ENCODE assay signal across 8 mouse cellular contexts in the genomic region with DNA sequence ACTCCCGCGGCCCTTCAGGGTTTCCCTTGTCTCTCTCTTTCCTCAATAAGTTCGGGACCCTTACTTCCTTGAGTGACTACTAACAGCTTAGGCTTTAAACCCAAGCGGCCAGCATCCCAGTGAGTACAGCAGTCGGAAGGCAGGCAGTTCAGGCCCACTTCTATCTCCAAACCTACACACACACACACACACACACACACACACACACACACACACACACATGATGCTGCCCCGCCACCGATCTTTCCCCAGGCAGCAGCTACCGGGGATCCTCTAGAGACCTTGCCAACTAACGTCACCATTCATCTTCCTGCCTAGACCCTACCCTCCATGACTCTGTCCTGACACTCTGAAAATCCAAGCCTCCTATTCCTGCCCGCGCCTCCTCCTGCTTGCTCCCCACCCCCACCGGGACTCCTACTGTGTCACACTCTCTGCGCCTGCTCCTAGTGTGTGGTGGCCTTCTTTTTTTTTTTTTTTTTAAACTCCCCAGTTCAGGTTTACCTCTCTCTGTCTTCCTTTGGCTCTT. TPM values are rescaled to one million over a fixed set of nuclear protein-coding genes. Genes with fewer than 3 reads are reported as not detected.
DNase-seq lines count a peak whose midpoint lies in the region; ATAC-seq and TF ChIP-seq lines count a peak whose summit lies in the region.

No protein-coding gene starts in this region.

- peak overlapping the region; percentile 83 for H3K4me2 ChIP-seq in intestine, postnatal 0 days (replicated peaks; ENCODE audit: low read depth)
- H3K4me2 ChIP-seq in liver, embryonic 14.5 days (ENCODE audit: low read depth): peak overlapping the region; percentile 75
- peak overlapping the region; percentile 61 for H3K4me2 ChIP-seq in neural tube, embryonic 13.5 days

- H3K27ac ChIP-seq in cerebellum, adult 2 months (ENCODE audit: insufficient read depth, low read length): peak overlapping the region; percentile 82
- peak overlapping the region; percentile 98 for H3K27ac ChIP-seq in intestine, postnatal 0 days (ENCODE audit: low read depth, low read length)
- peak overlapping the region; percentile 69 for H3K27ac ChIP-seq in liver, embryonic 14.5 days
- H3K27ac ChIP-seq in neural tube, embryonic 13.5 days (replicated peaks): peak overlapping the region; percentile 93

- ATAC-seq in intestine, postnatal 0 days: no peak
- ATAC-seq in liver, embryonic 14.5 days (ENCODE audit: insufficient read depth): no peak
- ATAC-seq in neural tube, embryonic 13.5 days (ENCODE audit: low read depth): no peak
- no peak for ATAC-seq in megakaryocyte progenitor cell, adult 5-6 weeks (replicated peaks; ENCODE audit: poor library complexity)

- no peak for TF ChIP-seq CTCF in cerebellum, adult 2 months (IDR thresholded peaks at IDR 0.05; ENCODE audit: borderline replicate concordance, insufficient read depth, low read depth, low read length)
- TF ChIP-seq CTCF in intestine, postnatal 0 days (IDR thresholded peaks at IDR 0.05; ENCODE audit: low read depth): no peak
- no peak for TF ChIP-seq CTCF in liver, embryonic 14.5 days (IDR thresholded peaks at IDR 0.05; ENCODE audit: low read depth)

- 2% methylated on average over 13 of the region's 13 CpGs for WGBS in cerebellum, adult 2 months
- WGBS in intestine, postnatal 0 days: under 1% methylated on average over 13 of the region's 13 CpGs
- WGBS in liver, embryonic 14.5 days (ENCODE audit: insufficient replicate concordance): 4% methylated on average over 13 of the region's 13 CpGs
- 1% methylated on average over 13 of the region's 13 CpGs for WGBS in neural tube, embryonic 13.5 days

- H3K9ac ChIP-seq in intestine, postnatal 0 days (ENCODE audit: low read depth, low read length): peak overlapping the region; percentile 91
- peak overlapping the region; percentile 73 for H3K9ac ChIP-seq in liver, embryonic 14.5 days (replicated peaks)
- H3K9ac ChIP-seq in neural tube, embryonic 13.5 days: peak overlapping the region; percentile 82

- TF ChIP-seq POLR2A in cerebellum, adult 2 months (IDR thresholded peaks at IDR 0.05; ENCODE audit: borderline replicate concordance, insufficient read depth, low read length): no peak

- no peaks in the 10 kb centered on the region for H3K27me3 ChIP-seq in cerebellum, adult 2 months (ENCODE audit: control insufficient read depth, insufficient read depth, low read length)
- no peaks in the 10 kb centered on the region for H3K27me3 ChIP-seq in intestine, postnatal 0 days (replicated peaks; ENCODE audit: control insufficient read depth, insufficient read depth, low read length)
- no peaks in the 10 kb centered on the region for H3K27me3 ChIP-seq in liver, embryonic 14.5 days (ENCODE audit: control insufficient read depth, insufficient read depth, low read length)
- H3K27me3 ChIP-seq in neural tube, embryonic 13.5 days: 0 out of 2 replicates have a peak, but pooled peaks cover 8% of the 10 kb centered on the region

- H3K4me1 ChIP-seq in cerebellum, adult 2 months (ENCODE audit: control insufficient read depth, insufficient read depth, low read length): peaks cover 26% of the 10 kb centered on the region
- 0 out of 2 replicates have a peak, but pooled peaks cover 4% of the 10 kb centered on the region for H3K4me1 ChIP-seq in intestine, postnatal 0 days (replicated peaks; ENCODE audit: control insufficient read depth, insufficient read depth, low read length)
- H3K4me1 ChIP-seq in liver, embryonic 14.5 days (replicated peaks; ENCODE audit: control insufficient read depth in 2 of 2, insufficient read depth in 2 of 2, low read length in 1 of 2): peaks cover 41 to 48% of the 10 kb centered on the region in 2 experiments
- H3K4me1 ChIP-seq in neural tube, embryonic 13.5 days (replicated peaks): peaks cover 24% of the 10 kb centered on the region

- peak; percentile 80 for DNase-seq in urinary bladder, postnatal 14 days (ENCODE audit: low spot score)
- no peak for DNase-seq in urinary bladder, postnatal 10 days (ENCODE audit: low spot score)
- peak; percentile 63 to 70 for DNase-seq in cerebellum, adult 2 months
- DNase-seq in gastrocnemius, adult 8-10 months (ENCODE audit: low spot score in 2 of 2): peak; percentile 38 to 51
- DNase-seq in liver, embryonic 14.5 days (ENCODE audit: low read depth in 3 of 3, low spot score in 3 of 3): peak in 1 of 3 experiments; percentile 37

- H3K36me3 ChIP-seq in intestine, postnatal 0 days (ENCODE audit: control insufficient read depth, insufficient read depth): peaks cover 12% of the 10 kb centered on the region
- peaks cover 14% of the 10 kb centered on the region for H3K36me3 ChIP-seq in liver, embryonic 14.5 days (replicated peaks; ENCODE audit: control insufficient read depth, insufficient read depth, low read depth)
- H3K36me3 ChIP-seq in neural tube, embryonic 13.5 days: no peaks in the 10 kb centered on the region

- no peak for TF ChIP-seq EP300 in liver, embryonic 14.5 days (IDR thresholded peaks at IDR 0.05; ENCODE audit: low read depth)

- H3K9me3 ChIP-seq in intestine, postnatal 0 days (ENCODE audit: control insufficient read depth): no peaks in the 10 kb centered on the region
- no peaks in the 10 kb centered on the region for H3K9me3 ChIP-seq in liver, embryonic 14.5 days (ENCODE audit: control insufficient read depth, low read length)
- no peaks in the 10 kb centered on the region for H3K9me3 ChIP-seq in neural tube, embryonic 13.5 days

- peak overlapping the region; percentile 92 for H3K4me3 ChIP-seq in cerebellum, adult 2 months (replicated peaks; ENCODE audit: insufficient read depth, low read depth, low read length)
- H3K4me3 ChIP-seq in intestine, postnatal 0 days (ENCODE audit: low read depth, low read length): peak overlapping the region; percentile 88
- H3K4me3 ChIP-seq in liver, embryonic 14.5 days (ENCODE audit: insufficient read depth in 1 of 2, low read depth in 2 of 2, low read length in 2 of 2): peak overlapping the region; percentile 65 to 91
- H3K4me3 ChIP-seq in neural tube, embryonic 13.5 days: peak overlapping the region; percentile 72

RNA-seq across cellular contexts. Expression of a gene that starts 1.1 kb away (rescaled TPM):
- 17.4 and 17.9 TPM in 2 replicates for polyA plus RNA-seq in cerebellum, adult 2 months (2012; rRNA removed)
- 1 to 10 TPM; 6.5 to 9.8 (median 8.8) TPM for total RNA-seq in gastrocnemius, adult 8-10 months (2022)
- polyA plus RNA-seq in intestine, postnatal 0 days (2015; fragmentation: Nextera tagmentation; extraction: Ambion mirVana): 42.7 and 43.1 TPM in 2 replicates
- polyA plus RNA-seq in liver, embryonic 14.5 days (2012; rRNA removed): 9.9 and 13.5 TPM in 2 replicates
- 19.7 and 20.3 TPM in 2 replicates for polyA plus RNA-seq in liver, embryonic 14.5 days (2014; fragmentation: Nextera tagmentation; extraction: Ambion mirVana)
- 12.3 and 14.1 TPM in 2 replicates for polyA plus RNA-seq in neural tube, embryonic 13.5 days (2015; fragmentation: Nextera tagmentation; extraction: Ambion mirVana)
- total RNA-seq in megakaryocyte progenitor cell, adult 5-6 weeks (2015): 9.2 and 12.5 TPM in 2 replicates
- total RNA-seq in megakaryocyte progenitor cell, adult 5-6 weeks (2017): 5.9 and 6.8 TPM in 2 replicates

RNA-seq across cellular contexts. Expression of a gene that starts 11.3 kb away (rescaled TPM):
- 0.34 and 0.43 TPM in 2 replicates for polyA plus RNA-seq in cerebellum, adult 2 months (2012; rRNA removed)
- 1 to 10 TPM; 2.3 to 7.7 (median 5.7) TPM for total RNA-seq in gastrocnemius, adult 8-10 months (2022)
- 1.3 and 1.4 TPM in 2 replicates for polyA plus RNA-seq in intestine, postnatal 0 days (2015; fragmentation: Nextera tagmentation; extraction: Ambion mirVana)
- 0.55 and 0.73 TPM in 2 replicates for polyA plus RNA-seq in liver, embryonic 14.5 days (2012; rRNA removed)
- polyA plus RNA-seq in liver, embryonic 14.5 days (2014; fragmentation: Nextera tagmentation; extraction: Ambion mirVana): 0.23 and 0.29 TPM in 2 replicates
- 1.9 TPM in 2 replicates for polyA plus RNA-seq in neural tube, embryonic 13.5 days (2015; fragmentation: Nextera tagmentation; extraction: Ambion mirVana)
- total RNA-seq in megakaryocyte progenitor cell, adult 5-6 weeks (2015): 0.52 and 0.68 TPM in 2 replicates
- 0.75 and 0.81 TPM in 2 replicates for total RNA-seq in megakaryocyte progenitor cell, adult 5-6 weeks (2017)

RNA-seq across cellular contexts. Expression of a gene that starts 14.2 kb away (rescaled TPM):
- 8.1 and 8.9 TPM in 2 replicates for polyA plus RNA-seq in cerebellum, adult 2 months (2012; rRNA removed)
- 1 to 10 TPM; 3.8 to 5.3 (median 4.3) TPM for total RNA-seq in gastrocnemius, adult 8-10 months (2022)
- 22.8 and 24.0 TPM in 2 replicates for polyA plus RNA-seq in intestine, postnatal 0 days (2015; fragmentation: Nextera tagmentation; extraction: Ambion mirVana)
- 22.6 and 24.0 TPM in 2 replicates for polyA plus RNA-seq in liver, embryonic 14.5 days (2012; rRNA removed)
- polyA plus RNA-seq in liver, embryonic 14.5 days (2014; fragmentation: Nextera tagmentation; extraction: Ambion mirVana): 22.5 and 25.3 TPM in 2 replicates
- polyA plus RNA-seq in neural tube, embryonic 13.5 days (2015; fragmentation: Nextera tagmentation; extraction: Ambion mirVana): 16.7 and 16.8 TPM in 2 replicates
- total RNA-seq in megakaryocyte progenitor cell, adult 5-6 weeks (2015): 2.5 and 2.9 TPM in 2 replicates
- total RNA-seq in megakaryocyte progenitor cell, adult 5-6 weeks (2017): 6.1 and 7.6 TPM in 2 replicates

RNA-seq across cellular contexts. Expression of a gene that starts 35.3 kb away (rescaled TPM):
- polyA plus RNA-seq in cerebellum, adult 2 months (2012; rRNA removed): 0.20 and 0.21 TPM in 2 replicates
- total RNA-seq in gastrocnemius, adult 8-10 months (2022): under 1 TPM in 1 of 4 experiments, not detected in 3; 0.11 TPM
- 0.10 and 0.24 TPM in 2 replicates for polyA plus RNA-seq in intestine, postnatal 0 days (2015; fragmentation: Nextera tagmentation; extraction: Ambion mirVana)
- polyA plus RNA-seq in liver, embryonic 14.5 days (2012; rRNA removed): 0.49 and 0.50 TPM in 2 replicates
- 0.06 TPM in 1 of 2 replicates, not detected in the other for polyA plus RNA-seq in liver, embryonic 14.5 days (2014; fragmentation: Nextera tagmentation; extraction: Ambion mirVana)
- polyA plus RNA-seq in neural tube, embryonic 13.5 days (2015; fragmentation: Nextera tagmentation; extraction: Ambion mirVana): 0.39 and 0.71 TPM in 2 replicates
- total RNA-seq in megakaryocyte progenitor cell, adult 5-6 weeks (2015): 0.10 and 0.25 TPM in 2 replicates
- total RNA-seq in megakaryocyte progenitor cell, adult 5-6 weeks (2017): 0.07 and 0.29 TPM in 2 replicates

RNA-seq across cellular contexts. Expression of a gene that starts 40.0 kb away (rescaled TPM):
- polyA plus RNA-seq in cerebellum, adult 2 months (2012; rRNA removed): 24.2 and 25.2 TPM in 2 replicates
- total RNA-seq in gastrocnemius, adult 8-10 months (2022): 10 to 100 TPM in 3 of 4 experiments, 1 to 10 TPM in 1; 9.9 to 14.4 (median 11.3) TPM
- polyA plus RNA-seq in intestine, postnatal 0 days (2015; fragmentation: Nextera tagmentation; extraction: Ambion mirVana): 60.4 and 67.3 TPM in 2 replicates
- 673 and 878 TPM in 2 replicates for polyA plus RNA-seq in liver, embryonic 14.5 days (2012; rRNA removed)
- 1,114 and 1,162 TPM in 2 replicates for polyA plus RNA-seq in liver, embryonic 14.5 days (2014; fragmentation: Nextera tagmentation; extraction: Ambion mirVana)
- polyA plus RNA-seq in neural tube, embryonic 13.5 days (2015; fragmentation: Nextera tagmentation; extraction: Ambion mirVana): 21.3 and 23.3 TPM in 2 replicates
- total RNA-seq in megakaryocyte progenitor cell, adult 5-6 weeks (2015): 31.8 and 53.4 TPM in 2 replicates
- 21.2 and 30.2 TPM in 2 replicates for total RNA-seq in megakaryocyte progenitor cell, adult 5-6 weeks (2017)
